Mouse (Mus musculus) liver, embryonic 14.5 days (tissue): ENCODE results near the gene Nphp4. TPM values are rescaled to one million over a fixed set of nuclear protein-coding genes. Genes with fewer than 3 reads are reported as not detected.

Experiments used
- ATAC-seq: fragments of 200-750 bp; cut with Nextera tagmentation; 2 replicates; pipeline ENCODE4 v1.8.0; 2017; ENCODE audit warnings: moderate number of reproducible peaks, mild to moderate bottlenecking, moderate library complexity; ENCODE audit not compliant: insufficient read depth
- DNase-seq, 3 experiments: peaks; one replicate each; pipeline ENCODE4 v3.0.0-alpha.2; 2012 to 2013; ENCODE audit warnings: low read depth in 3 of 3, low spot score in 3 of 3
- H3K27ac ChIP-seq: fragments of 300-500 bp; sonication (generic); 2 replicates; pipeline ENCODE4 v1.5.1; 2014; ENCODE audit warnings: moderate library complexity, mild to moderate bottlenecking, control low read depth, inconsistent platforms
- H3K27me3 ChIP-seq: fragments of 300-500 bp; sonication (generic); 2 replicates; pipeline ENCODE4 v1.6.1; 2014; ENCODE audit warnings: mild to moderate bottlenecking, low read length, moderate library complexity; ENCODE audit not compliant: control insufficient read depth, insufficient read depth
- H3K36me3 ChIP-seq: fragments of 300-500 bp; sonication (generic); replicated peaks from 2 replicates; pipeline ENCODE4 v1.6.1; 2014; ENCODE audit warnings: low read depth; ENCODE audit not compliant: control insufficient read depth, insufficient read depth
- H3K4me1 ChIP-seq, 2 experiments: fragments of 200-500 bp in 1 of 2; fragments of 300-500 bp in 1 of 2; sonication (generic) in 1 of 2; replicated peaks; 2 replicates each; pipeline ENCODE4 v1.6.1; 2012 to 2014; ENCODE audit warnings: antibody characterized with exemption in 1 of 2, inconsistent platforms in 1 of 2, low read length in 1 of 2; ENCODE audit not compliant: control insufficient read depth in 2 of 2, insufficient read depth in 2 of 2
- H3K4me2 ChIP-seq: fragments of 300-500 bp; sonication (generic); 2 replicates; pipeline ENCODE4 v1.6.1; 2014; ENCODE audit warnings: low read depth, mild to moderate bottlenecking, control low read depth, moderate library complexity
- H3K4me3 ChIP-seq, 2 experiments: fragments of 200-500 bp in 1 of 2; fragments of 300-500 bp in 1 of 2; sonication (generic) in 1 of 2; 2 replicates each; pipeline ENCODE4 v1.5.1; 2012 to 2014; ENCODE audit warnings: low read depth in 2 of 2, low read length in 2 of 2, mild to moderate bottlenecking in 2 of 2, control low read depth in 1 of 2, inconsistent platforms in 1 of 2, moderate library complexity in 1 of 2; ENCODE audit not compliant: insufficient read depth in 1 of 2
- H3K9ac ChIP-seq: fragments of 300-500 bp; sonication (generic); replicated peaks from 2 replicates; pipeline ENCODE4 v1.6.1; 2014; ENCODE audit warnings: mild to moderate bottlenecking, control low read depth, moderate library complexity
- H3K9me3 ChIP-seq: fragments of 300-500 bp; sonication (generic); 2 replicates; pipeline ENCODE4 v1.6.1; 2016; ENCODE audit warnings: low read length, mixed read lengths; ENCODE audit not compliant: control insufficient read depth
- CTCF ChIP-seq: IDR thresholded peaks from 2 replicates; pipeline ENCODE4 v1.5.1; 2016; ENCODE audit warnings: antibody characterized with exemption, low read depth, control low read depth
- EP300 ChIP-seq: IDR thresholded peaks from 2 replicates; pipeline ENCODE4 v1.6.1; 2016; ENCODE audit warnings: antibody characterized with exemption, low read depth
- WGBS: fragments of 180-500 bp; shearing (Covaris S2); extraction: QIAGEN DNeasy Blood & Tissue Kit; methylation state at CpG from one replicate; pipeline ENCODE4 v1.1.7; 2014; ENCODE audit not compliant: insufficient replicate concordance; 5-methylcytosine and 5-hydroxymethylcytosine counted together
- polyA plus RNA-seq, 2 experiments: library from polyadenylated mRNA; depleted of rRNA in 1 of 2; stranded (reverse) in 1 of 2; unstranded in 1 of 2; fragments of >200 nt; fragmentation: Nextera tagmentation in 1 of 2; extraction: Ambion mirVana in 1 of 2; gene quantifications; 2 replicates each; pipeline versions ENCODE4 v1.2.1 to v1.2.3; 2012 to 2014

The Nphp4 gene
- polyA plus RNA-seq, 2 experiments = 0.11 TPM; not detected in 1

GRCm38 (mm10) chr4:152519106-152519505 lies 42.6 kb downstream of the Nphp4 start:
- H3K27ac ChIP-seq = no peak overlapping the region
- H3K27me3 ChIP-seq = no peaks in the 10 kb centered on the region
- no peaks in the 10 kb centered on the region for H3K36me3 ChIP-seq
- TF ChIP-seq CTCF = no peak
- no peak for TF ChIP-seq EP300
- no peak overlapping the region for H3K9ac ChIP-seq
- ATAC-seq = no peak
- 40% methylated on average over 10 of the region's 10 CpGs for WGBS
- no peak for DNase-seq
- H3K4me3 ChIP-seq = no peak overlapping the region
- no peaks in the 10 kb centered on the region for H3K4me1 ChIP-seq
- H3K9me3 ChIP-seq = no peaks in the 10 kb centered on the region
- H3K4me2 ChIP-seq = no peak overlapping the region

- Histone ChIP-seq H3K9me3 (no peaks in the 10 kb centered on the region), H3K27ac (no peak overlapping the region), H3K9ac (no peak overlapping the region), H3K27me3 (no peaks in the 10 kb centered on the region), H3K4me3 (no peak overlapping the region), H3K36me3 (no peaks in the 10 kb centered on the region), H3K4me1 (no peaks in the 10 kb centered on the region), H3K4me2 (no peak overlapping the region)
- DNase-seq (peak in 1 of 3 experiments; percentile 4), ATAC-seq (no peak)
- 25% methylated on average over 6 of the region's 6 CpGs for WGBS
- TF ChIP-seq CTCF (peak; percentile 73), EP300 (no peak)
These were observed 43.6 kb downstream of the Nphp4 start for GRCm38 (mm10) chr4:152520083-152520482.

- H3K27ac ChIP-seq = no peak overlapping the region
- H3K9me3 ChIP-seq = no peaks in the 10 kb centered on the region
- H3K4me3 ChIP-seq = no peak overlapping the region
- H3K4me2 ChIP-seq = no peak overlapping the region
- TF ChIP-seq CTCF (no peak), EP300 (no peak)
- no peaks in the 10 kb centered on the region for H3K4me1 ChIP-seq
- no peak overlapping the region for H3K9ac ChIP-seq
- H3K27me3 ChIP-seq = no peaks in the 10 kb centered on the region
- H3K36me3 ChIP-seq = no peaks in the 10 kb centered on the region
- 58% methylated on average over 9 of the region's 9 CpGs for WGBS
- ATAC-seq (no peak), DNase-seq (no peak)
These were observed 56.4 kb downstream of the Nphp4 start for GRCm38 (mm10) chr4:152532872-152533271.

DNA sequence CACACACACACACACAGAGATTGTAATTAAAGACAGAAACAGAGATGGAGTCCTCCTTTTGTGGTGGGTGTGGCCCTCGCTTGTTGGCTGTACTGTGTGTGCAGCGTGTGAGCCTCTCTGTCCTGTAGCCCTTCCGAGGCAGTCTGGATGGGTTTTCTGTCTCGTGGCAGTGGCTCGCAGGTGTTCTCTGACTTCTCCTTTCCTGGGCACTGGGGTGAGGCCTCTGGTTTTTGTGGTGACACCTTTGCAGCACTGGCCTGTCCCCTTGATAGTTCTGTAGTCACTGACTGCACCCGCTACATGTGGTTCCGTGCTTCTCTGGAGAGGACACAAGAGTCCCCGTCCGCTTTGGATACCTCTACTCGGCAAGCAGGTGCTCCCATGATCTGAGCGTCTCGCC lies 63.2 kb downstream of the Nphp4 start:
- Histone ChIP-seq H3K4me1 (no peaks in the 10 kb centered on the region), H3K4me3 (no peak overlapping the region), H3K27ac (no peak overlapping the region), H3K27me3 (no peaks in the 10 kb centered on the region), H3K4me2 (no peak overlapping the region), H3K36me3 (no peaks in the 10 kb centered on the region), H3K9ac (no peak overlapping the region), H3K9me3 (no peaks in the 10 kb centered on the region; the same call in 1 of the 2 replicates)
- WGBS = 70% methylated on average over 12 of the region's 12 CpGs
- no peak for ATAC-seq
- DNase-seq = no peak
- TF ChIP-seq EP300 = no peak
- TF ChIP-seq CTCF = no peak

GRCm38 (mm10) chr4:152541172-152541571 lies 64.7 kb downstream of the Nphp4 start:
- H3K27ac ChIP-seq = no peak overlapping the region
- no peak overlapping the region for H3K4me2 ChIP-seq
- no peak overlapping the region for H3K4me3 ChIP-seq
- DNase-seq = no peak
- peak; percentile 25; the same call in 1 of the 2 replicates for TF ChIP-seq CTCF
- TF ChIP-seq EP300 = no peak
- H3K9me3 ChIP-seq = no peaks in the 10 kb centered on the region; the same call in 1 of the 2 replicates
- H3K4me1 ChIP-seq = no peaks in the 10 kb centered on the region
- no peaks in the 10 kb centered on the region for H3K27me3 ChIP-seq
- ATAC-seq = no peak
- WGBS = 20% methylated on average over 9 of the region's 9 CpGs
- no peak overlapping the region for H3K9ac ChIP-seq
- H3K36me3 ChIP-seq = no peaks in the 10 kb centered on the region
